Mouse (Mus musculus) midbrain, embryonic 10.5 days (tissue): ENCODE results near the gene Fam181b. TPM values are rescaled to one million over a fixed set of nuclear protein-coding genes. Genes with fewer than 3 reads are reported as not detected.
A peak's percentile ranks its signal among the peaks of the same experiment; 100 is the strongest.

Experiments used
- DNase-seq: peaks from one replicate; pipeline ENCODE4 v3.0.0-alpha.2; 2017; ENCODE audit warnings: low spot score
- H3K27ac ChIP-seq: fragments of 300-500 bp; sonication (generic); replicated peaks from 2 replicates; pipeline ENCODE4 v1.5.1; 2016; ENCODE audit warnings: mild to moderate bottlenecking
- H3K27me3 ChIP-seq: fragments of 300-500 bp; sonication (generic); 2 replicates; pipeline ENCODE4 v1.6.1; 2016; ENCODE audit warnings: low read depth, mild to moderate bottlenecking; ENCODE audit not compliant: poor library complexity, severe bottlenecking
- H3K36me3 ChIP-seq: fragments of 300-500 bp; sonication (generic); 2 replicates; pipeline ENCODE4 v1.6.1; 2016; ENCODE audit warnings: mild to moderate bottlenecking, moderate library complexity
- H3K4me1 ChIP-seq: fragments of 300-500 bp; sonication (generic); 2 replicates; pipeline ENCODE4 v1.6.1; 2016
- H3K4me3 ChIP-seq: fragments of 300-500 bp; sonication (generic); 2 replicates; pipeline ENCODE4 v1.5.1; 2016; ENCODE audit warnings: mild to moderate bottlenecking, moderate library complexity
- H3K9me3 ChIP-seq: fragments of 300-500 bp; sonication (generic); replicated peaks from 2 replicates; pipeline ENCODE4 v1.6.1; 2016; ENCODE audit warnings: mild to moderate bottlenecking
- WGBS: fragments of 180-500 bp; shearing (Covaris S2); methylation state at CpG from one replicate; pipeline ENCODE4 v1.1.7; 2016; 5-methylcytosine and 5-hydroxymethylcytosine counted together
- polyA plus RNA-seq: library from polyadenylated mRNA; unstranded; fragments of >200 nt; fragmentation: Nextera tagmentation; extraction: Ambion mirVana; gene quantifications from 2 replicates; pipeline ENCODE4 v1.2.1, GENCODE M21; 2016

Gene Fam181b
- polyA plus RNA-seq, 1 experiment from 2014 or later, result 66.1 TPM

DNA sequence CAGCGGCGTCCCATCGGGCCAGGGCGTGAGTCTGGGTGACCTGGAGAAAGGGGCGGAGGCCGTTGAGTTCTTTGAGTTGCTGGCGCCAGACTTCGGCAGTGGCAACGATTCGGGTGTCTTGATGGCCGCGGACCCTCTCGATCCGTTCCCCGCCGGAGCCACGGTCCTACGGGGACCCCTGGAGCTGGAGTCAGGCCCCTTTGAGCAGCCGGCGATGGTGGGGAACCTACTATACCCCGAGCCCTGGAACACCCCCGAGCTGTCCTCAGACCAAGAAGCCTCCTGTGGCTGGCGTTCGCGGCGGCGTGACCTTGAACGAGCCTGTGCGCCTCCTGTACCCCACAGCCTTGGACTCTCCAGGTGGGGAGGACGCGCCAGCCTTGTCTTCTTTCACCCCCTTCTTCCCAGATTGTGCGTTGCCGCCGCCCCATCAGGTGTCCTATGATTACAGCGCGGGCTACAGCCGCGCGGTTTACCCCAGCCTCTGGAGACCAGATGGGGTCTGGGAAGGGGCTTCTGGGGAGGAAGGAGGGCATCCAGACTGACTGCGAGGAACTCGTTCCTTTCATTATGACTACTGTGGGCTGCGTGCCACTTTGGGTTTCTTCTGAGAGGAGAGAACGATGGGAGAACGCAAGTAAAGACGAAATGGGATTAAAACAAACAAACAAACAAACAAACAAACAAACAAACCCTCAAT lies 1.2 kb downstream of the Fam181b start:
- DNase-seq, result peak; percentile 55
- Histone ChIP-seq H3K9me3 (no peaks in the 10 kb centered on the region), H3K27ac (peak overlapping the region; percentile 97), H3K36me3 (peaks cover 14% of the 10 kb centered on the region), H3K4me3 (peak overlapping the region; percentile 97), H3K27me3 (no peaks in the 10 kb centered on the region), H3K4me1 (peaks cover 80% of the 10 kb centered on the region)
- under 1% methylated on average over 45 of the region's 45 CpGs for WGBS

DNA sequence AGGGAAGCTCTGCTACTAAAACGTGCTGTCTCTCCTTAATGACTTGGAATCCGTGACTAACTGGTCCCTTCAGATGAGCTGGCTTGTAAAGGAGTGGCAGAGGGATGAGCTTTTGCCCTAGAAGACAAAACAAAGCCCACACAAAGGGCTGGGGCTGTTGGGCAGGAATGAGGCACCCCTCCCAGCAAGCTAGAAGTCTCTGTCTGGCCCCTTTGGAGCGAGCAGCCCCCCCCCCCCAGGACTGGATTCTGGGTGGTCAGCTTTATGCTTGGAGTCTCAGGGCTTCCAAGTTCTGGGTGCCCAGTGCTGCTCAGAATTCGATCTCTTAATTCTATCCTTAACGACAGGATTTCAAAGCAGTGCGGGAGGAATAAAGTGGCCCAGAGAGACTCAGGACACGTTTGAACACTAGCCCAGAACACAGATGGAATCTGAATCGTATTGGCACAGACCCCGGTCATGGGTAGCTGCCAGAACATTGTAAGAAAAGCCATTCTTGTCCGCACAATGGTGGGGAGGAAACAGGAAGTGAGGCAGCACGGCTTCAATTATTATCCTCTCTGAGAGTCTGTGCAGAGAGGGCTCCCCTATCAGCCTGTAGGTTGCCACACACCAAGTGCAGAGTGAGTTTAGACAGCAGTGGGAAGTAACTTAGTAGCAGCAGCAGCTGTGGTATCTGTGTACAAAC lies 13.8 kb downstream of the Fam181b start:
- no peaks in the 10 kb centered on the region for H3K9me3 ChIP-seq
- peak overlapping the region; percentile 81 for H3K27ac ChIP-seq
- peaks cover 41% of the 10 kb centered on the region for H3K4me1 ChIP-seq
- peak overlapping the region; percentile 38 for H3K4me3 ChIP-seq
- 0 out of 2 replicates have a peak, but pooled peaks cover 2% of the 10 kb centered on the region for H3K36me3 ChIP-seq
- H3K27me3 ChIP-seq, result peaks cover 34% of the 10 kb centered on the region
- WGBS, result 13% methylated on average over 11 of the region's 11 CpGs
- peak; percentile 72 for DNase-seq

DNA sequence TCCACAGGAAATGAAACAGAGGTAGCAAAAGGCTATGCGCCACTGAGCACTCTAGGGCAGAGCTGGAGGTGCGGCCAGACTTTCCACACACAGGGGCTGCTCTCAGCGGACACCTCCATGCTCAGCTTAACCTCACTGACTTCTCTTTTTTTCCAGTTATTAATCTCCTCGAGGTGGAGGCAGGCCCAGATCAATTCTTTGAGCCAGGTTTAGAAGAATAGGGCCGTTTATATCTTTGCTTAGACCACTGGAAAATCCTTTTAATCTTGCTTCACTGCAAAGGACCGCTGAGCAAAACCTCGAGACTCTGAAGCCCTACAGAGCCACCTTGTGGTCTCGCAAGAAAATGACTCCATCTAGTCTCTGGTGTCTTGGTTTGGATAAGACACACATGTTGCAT lies 15.8 kb downstream of the Fam181b start:
- H3K9me3 ChIP-seq, result no peaks in the 10 kb centered on the region
- peak overlapping the region; percentile 67 for H3K27ac ChIP-seq
- peak overlapping the region; percentile 40 for H3K4me3 ChIP-seq
- no peaks in the 10 kb centered on the region for H3K36me3 ChIP-seq
- H3K27me3 ChIP-seq, result peaks cover 27% of the 10 kb centered on the region
- DNase-seq, result peak; percentile 67
- under 1% methylated on average over 8 of the region's 8 CpGs for WGBS
- peaks cover 41% of the 10 kb centered on the region for H3K4me1 ChIP-seq

DNA sequence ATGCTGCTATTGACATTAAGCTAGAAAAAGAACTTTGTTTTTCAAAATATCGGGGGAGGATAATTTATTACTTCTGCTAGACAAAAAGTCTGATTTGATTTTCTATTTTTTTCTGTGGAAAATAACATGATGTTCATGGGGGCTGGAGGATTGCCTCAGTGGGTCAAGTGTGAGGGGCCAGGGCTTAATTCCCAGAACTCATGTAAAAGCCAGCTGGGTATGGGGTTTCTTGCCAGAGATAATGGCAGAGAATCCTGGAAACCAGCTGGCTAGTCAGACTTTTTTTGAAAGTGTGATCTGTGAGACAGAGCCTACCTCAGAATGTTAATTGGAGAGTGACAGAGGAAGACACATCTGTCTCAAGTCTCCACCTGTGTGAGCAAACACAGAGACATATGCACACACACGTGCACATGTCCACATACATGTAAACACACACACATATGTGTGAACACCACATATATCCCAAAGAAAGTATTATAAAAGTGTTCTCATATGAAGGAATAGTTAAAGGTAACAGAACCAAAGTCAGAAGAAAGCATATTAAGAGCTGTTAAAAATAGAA lies 25.2 kb downstream of the Fam181b start:
- WGBS, result 87% methylated on average over 2 of the region's 2 CpGs
- no peaks in the 10 kb centered on the region for H3K9me3 ChIP-seq
- H3K27ac ChIP-seq, result no peak overlapping the region
- H3K4me3 ChIP-seq, result no peak overlapping the region
- H3K27me3 ChIP-seq, result no peaks in the 10 kb centered on the region
- no peaks in the 10 kb centered on the region for H3K4me1 ChIP-seq
- no peak for DNase-seq
- no peaks in the 10 kb centered on the region for H3K36me3 ChIP-seq

DNA sequence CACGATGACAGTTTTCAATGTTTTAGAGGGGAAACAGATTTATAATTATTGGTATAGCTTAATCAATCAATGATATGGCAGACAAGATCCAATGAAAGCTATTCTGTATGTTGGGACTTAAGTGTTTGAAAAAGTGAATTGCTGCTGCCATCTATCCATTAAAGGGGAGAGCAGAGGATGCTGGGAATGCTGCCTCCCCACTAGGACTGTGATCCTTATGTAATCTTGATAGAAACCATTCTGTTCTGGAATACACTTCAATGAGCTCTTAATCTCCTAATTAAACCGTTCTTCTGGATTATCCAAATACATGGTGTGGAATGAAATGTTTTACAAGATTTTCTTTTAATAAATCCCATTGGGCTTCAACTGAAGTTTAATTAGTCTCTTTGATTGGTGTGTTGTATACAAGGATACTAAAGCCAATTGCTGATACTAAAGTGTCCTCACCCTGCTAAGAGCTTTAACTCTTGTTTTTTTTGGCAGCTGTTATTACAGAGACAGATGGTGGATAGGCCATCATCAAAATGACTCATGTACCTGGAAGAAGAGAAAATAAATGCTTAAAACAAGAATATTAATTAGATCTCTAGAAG lies 30.8 kb downstream of the Fam181b start:
- H3K36me3 ChIP-seq, result no peaks in the 10 kb centered on the region
- H3K4me1 ChIP-seq, result no peaks in the 10 kb centered on the region
- no peak overlapping the region for H3K27ac ChIP-seq
- WGBS, result 80% methylated on average over 2 of the region's 2 CpGs
- no peak for DNase-seq
- no peaks in the 10 kb centered on the region for H3K9me3 ChIP-seq
- no peaks in the 10 kb centered on the region for H3K27me3 ChIP-seq
- no peak overlapping the region for H3K4me3 ChIP-seq

DNA sequence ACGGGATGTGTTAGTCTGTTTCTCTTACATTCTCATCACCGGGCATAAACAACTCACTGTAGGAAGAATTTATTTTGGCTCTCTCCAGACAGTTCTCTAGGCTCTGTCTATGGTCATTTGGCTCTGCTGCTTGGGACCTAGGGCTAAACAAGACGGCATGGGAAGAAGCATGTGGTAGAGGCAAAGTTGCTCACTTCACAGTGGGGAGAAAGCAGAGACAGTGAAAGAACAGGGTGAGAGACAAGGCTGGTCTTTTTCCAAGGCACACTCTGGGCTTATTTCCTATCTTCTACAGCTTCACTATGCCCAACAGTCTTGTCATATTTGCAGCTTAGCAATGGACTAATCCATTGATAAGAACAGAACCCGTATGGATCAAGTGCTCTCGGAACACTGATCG lies 31.4 kb downstream of the Fam181b start:
- 89% methylated on average over 6 of the region's 6 CpGs for WGBS
- no peaks in the 10 kb centered on the region for H3K36me3 ChIP-seq
- no peak overlapping the region for H3K4me3 ChIP-seq
- no peak overlapping the region for H3K27ac ChIP-seq
- no peak for DNase-seq
- H3K27me3 ChIP-seq, result no peaks in the 10 kb centered on the region
- no peaks in the 10 kb centered on the region for H3K4me1 ChIP-seq
- H3K9me3 ChIP-seq, result no peaks in the 10 kb centered on the region

DNA sequence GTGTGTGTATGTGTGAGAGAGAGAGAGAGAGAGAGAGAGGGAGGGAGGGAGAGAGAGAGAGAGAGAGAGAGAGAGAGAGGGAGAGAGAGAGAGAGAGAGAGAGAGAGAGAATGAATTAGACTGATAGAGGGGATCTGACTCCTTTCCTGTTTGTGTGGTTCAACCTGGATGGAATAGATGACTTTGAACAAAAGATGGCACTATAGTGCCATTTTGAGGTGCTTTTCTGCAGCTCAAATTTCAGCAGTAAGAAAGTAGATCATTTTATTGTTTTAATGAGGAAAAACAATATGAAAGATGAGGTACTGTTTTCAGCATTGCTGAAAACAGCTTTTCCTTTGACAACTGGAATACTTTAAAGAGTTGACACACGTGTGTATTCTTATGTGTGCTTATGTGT lies 37.9 kb downstream of the Fam181b start:
- H3K9me3 ChIP-seq, result no peaks in the 10 kb centered on the region
- H3K4me1 ChIP-seq, result no peaks in the 10 kb centered on the region
- no peak overlapping the region for H3K27ac ChIP-seq
- WGBS, result 56% methylated on average over 1 of the region's 1 CpGs
- H3K36me3 ChIP-seq, result no peaks in the 10 kb centered on the region
- no peak overlapping the region for H3K4me3 ChIP-seq
- no peaks in the 10 kb centered on the region for H3K27me3 ChIP-seq
- DNase-seq, result no peak

DNA sequence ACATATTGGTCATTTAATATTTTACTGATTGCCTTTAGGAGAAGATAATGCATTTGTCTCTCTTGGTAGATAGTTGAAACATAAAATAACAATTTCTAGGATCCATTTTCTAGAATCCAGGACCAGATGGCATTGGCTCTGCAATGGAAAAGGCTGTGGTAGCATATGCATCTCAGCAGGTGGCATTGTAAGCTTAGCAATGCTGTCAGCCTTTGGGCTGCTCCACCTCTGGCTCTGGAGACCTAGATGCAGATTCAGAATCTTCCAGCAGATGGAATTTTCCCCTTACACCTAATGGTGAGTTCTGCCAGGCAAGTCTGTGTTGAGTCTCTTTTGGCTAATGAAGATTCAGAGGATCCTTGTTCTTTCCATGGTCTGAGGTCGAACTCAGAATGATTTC lies 44.3 kb downstream of the Fam181b start:
- no peak overlapping the region for H3K4me3 ChIP-seq
- whole genome bisulfite sequencing, result 95% methylated on average over 1 of the region's 1 CpGs
- no peaks in the 10 kb centered on the region for H3K27me3 ChIP-seq
- H3K9me3 ChIP-seq, result no peaks in the 10 kb centered on the region
- no peak for DNase-seq
- no peak overlapping the region for H3K27ac ChIP-seq
- H3K36me3 ChIP-seq, result no peaks in the 10 kb centered on the region
- H3K4me1 ChIP-seq, result no peaks in the 10 kb centered on the region

Other genes starting within 250 kb of the Fam181b start
- 21.7 and 26.3 TPM in 2 replicates for gene Ddias, start 205.6 kb upstream of the Fam181b start, polyA plus RNA-seq
- gene Prcp, start 205.4 kb upstream of the Fam181b start, polyA plus RNA-seq, result 20.0 and 20.7 TPM in 2 replicates